Mouse (Mus musculus) mouse trophoblast stem cell (cell line): ENCODE results near the gene Arl14ep.

Experiments
- in situ Hi-C, 2 experiments: fragments of 300-500 bp; cut with MseI, MboI; formaldehyde crosslinking; loops; 2 replicates in 1 of 2; 3 replicates in 1 of 2; pipeline ENCODE4 v1.15.1; 2025

Arl14ep gene

DNA sequence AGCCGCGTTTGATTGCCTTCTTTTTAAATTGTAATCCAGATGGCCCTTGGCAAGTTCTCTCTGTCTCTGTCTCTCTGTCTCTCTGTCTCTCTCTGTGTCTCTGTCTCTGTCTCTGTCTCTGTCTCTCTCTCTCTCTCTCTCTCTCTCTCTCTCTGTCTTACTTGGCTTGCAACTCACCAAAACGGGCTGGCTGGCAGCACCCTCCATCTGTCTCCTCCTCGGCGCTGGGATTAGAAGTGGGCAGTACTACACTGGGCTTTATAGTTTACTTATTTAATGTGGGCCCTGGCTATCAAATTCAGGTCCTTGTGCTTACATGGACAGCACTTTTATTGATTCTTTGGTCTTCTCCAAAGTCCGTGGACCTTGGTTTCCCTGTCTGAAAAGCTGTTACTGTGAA lies 18.1 kb downstream of the Arl14ep start:
- in situ Hi-C loops = loop anchor here (5.0 to 25.0 kb wide), 4 partner anchors 251 to 524 kb away; partner anchors contain the start of gene Mpped2 (in 1 of the 2)

GRCm38 (mm10) chr2:106955621-106956020 lies 18.6 kb downstream of the Arl14ep start:
- in situ Hi-C loops = loop anchor here (5.0 to 25.0 kb wide), 4 partner anchors 251 to 523 kb away; partner anchors contain the start of gene Mpped2 (in 1 of the 2)

- in situ Hi-C loops = loop anchor here (5.0 to 25.0 kb wide), 4 partner anchors 250 to 523 kb away; partner anchors contain the start of gene Mpped2 (in 1 of the 2)
Measured at GRCm38 (mm10) chr2:106954975-106955374, 19.2 kb downstream of the Arl14ep start.

DNA sequence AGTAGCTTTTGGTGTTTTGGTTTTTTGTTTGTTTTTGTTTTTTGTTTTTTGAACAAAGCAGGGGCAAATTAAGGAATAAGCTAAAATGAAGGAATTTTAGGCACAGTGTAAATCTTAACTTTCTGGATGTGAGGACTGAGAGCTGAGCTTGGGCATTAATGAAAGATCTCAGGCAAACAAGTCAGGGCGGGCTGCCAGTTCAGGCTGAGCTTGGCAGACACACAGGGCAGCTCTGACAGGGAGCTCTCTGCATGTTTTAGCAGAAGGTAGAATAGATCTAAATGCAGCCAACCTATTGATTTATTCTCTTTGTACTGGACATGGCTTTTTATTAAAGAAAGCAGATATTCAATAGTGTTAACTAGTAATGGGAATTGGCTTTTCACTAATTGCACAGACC lies 31.8 kb downstream of the Arl14ep start:
- in situ Hi-C loops = no loop called here

DNA sequence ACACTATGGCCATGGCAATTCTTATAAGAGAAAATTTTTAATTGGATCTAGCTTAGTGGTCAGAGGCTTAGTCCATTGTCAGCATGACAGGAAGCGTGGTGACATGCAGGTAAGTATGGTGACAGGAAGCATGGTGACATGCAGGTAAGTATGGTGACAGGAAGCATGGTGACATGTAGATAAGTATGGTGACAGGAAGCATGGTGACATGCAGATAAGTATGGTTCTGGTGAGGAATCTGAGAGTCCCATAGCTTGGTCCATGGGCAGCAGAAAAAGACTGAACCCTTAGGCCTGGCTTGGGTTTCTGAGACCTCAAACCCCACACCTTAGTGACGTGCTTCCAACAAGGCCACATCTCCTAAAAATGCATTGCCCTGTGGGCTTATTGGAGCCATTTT lies 38.5 kb downstream of the Arl14ep start:
- in situ Hi-C loops = no loop called here

DNA sequence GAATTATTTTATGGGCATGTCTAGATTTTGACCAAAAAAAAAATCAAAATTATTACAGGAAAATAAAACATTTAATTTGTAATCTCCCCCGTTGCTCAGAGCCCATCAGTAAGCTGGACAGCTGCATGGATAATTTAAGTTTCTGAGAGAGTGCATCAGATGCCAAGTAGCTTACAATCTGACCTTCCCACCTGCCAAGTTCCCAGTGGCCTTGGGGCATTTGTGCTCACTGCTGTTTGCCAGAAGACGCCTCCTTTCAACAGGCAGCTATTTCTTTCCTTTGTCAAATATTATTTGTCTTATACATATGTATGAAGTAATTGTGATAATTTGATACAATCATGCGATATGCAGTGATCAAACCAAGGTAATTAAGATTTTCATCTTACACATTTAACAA lies 44.3 kb downstream of the Arl14ep start:
- in situ Hi-C loops = no loop called here
